Mouse (Mus musculus): ENCODE measurements around the gene Cyp4a14.
"Not testable (repeated sequence)": the region's sequence is repeated elsewhere in the genome, so short reads cannot be mapped to it uniquely, and the experiment has no call there.

Cyp4a14 gene

DNA sequence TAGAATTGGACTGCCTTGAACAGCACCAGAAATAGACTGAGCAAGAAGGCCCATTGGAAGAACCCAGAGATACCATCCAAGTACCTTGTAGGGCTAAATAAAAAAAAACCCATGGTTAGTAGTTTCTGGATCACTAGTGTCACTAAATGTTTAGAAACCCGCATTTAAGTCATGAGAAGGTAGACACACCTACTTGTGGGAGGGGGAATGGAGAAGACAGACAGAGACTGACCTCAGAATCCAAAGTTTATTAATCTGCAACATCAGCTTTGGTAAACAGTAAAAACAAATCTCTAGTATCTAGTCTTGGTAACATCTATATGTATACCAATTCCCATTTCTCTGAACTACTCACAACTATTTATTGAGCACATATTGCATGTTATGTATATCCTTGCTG is at the start of gene Cyp4a14:
Cyp4a14 (minus strand) TSS at position 142 of the 400 bp plus-strand sequence.
- DNase-seq = no peak

GRCm38 (mm10) chr4:115545101-115545500 is 49.2 kb upstream of the Cyp4a14 start:
- DNase-seq = no peak

DNA sequence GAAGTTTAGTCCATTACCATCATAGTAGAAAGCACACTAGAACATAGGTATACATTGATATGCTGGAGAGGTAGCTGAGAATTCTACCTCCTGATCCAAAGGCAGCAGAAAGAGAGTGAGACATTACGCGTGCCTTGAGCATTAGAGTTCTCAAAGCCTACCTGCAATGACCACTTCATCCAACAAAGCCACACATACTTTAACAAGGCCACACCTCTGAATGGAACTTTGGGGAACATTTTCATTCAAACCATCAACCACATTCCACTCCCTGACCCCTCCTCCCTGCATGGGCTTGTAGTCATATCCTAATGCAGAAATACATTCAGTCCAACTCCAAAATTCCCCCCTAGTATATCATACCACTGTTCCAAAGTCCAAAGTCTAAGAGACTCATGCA is 25.8 kb upstream of the Cyp4a14 start:
- DNase-seq = no peak

GRCm38 (mm10) chr4:115519444-115519843 is 23.5 kb upstream of the Cyp4a14 start:
- DNase-seq = no peak

DNA sequence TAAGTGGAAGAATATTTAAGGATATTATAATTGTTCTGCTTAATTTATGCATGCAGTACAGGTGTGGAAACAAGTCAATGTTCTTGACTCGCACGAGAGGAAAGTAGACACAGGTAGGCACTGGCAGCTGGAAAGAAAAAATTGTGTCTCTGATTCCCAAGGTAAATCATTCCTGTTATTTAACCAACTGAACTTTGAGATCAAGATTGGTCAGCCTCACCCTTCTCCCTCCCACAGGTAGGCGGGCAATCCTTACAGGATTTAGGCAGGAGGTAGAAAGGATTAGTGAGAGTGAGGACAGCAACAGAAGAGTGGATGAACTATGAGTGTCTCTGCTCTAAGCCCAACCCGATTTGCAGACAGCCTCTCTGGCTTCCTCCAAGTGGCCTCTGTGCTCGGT is 22.1 kb upstream of the Cyp4a14 start, which contains the start of gene Cyp4a10:
Cyp4a10 (plus strand) TSS at position 265 of the 400 bp plus-strand sequence.
- not testable (repeated sequence) for DNase-seq

DNA sequence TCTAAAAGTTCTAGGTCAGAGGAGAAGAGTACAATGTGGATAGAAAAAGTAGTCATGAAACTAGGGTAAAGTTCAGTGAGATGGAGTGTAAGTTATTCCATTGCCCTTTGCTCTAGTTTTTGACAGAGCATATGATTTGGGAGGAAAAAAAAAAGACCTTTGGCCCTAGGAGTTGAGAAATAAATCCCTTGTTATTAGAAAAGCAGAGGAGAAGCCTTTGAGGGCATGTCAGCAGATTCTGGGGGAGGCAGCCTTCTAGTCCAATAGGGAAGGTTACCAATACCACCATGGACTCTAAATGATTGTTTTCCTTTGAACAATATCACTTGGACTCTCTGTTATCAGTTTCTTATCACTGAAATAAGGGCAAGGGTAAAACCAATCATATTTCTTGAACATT is 18.0 kb upstream of the Cyp4a14 start:
- not testable (repeated sequence) for DNase-seq

- no peak for DNase-seq
These were observed 1.5 kb upstream of the Cyp4a14 start for GRCm38 (mm10) chr4:115497466-115497865.

DNA sequence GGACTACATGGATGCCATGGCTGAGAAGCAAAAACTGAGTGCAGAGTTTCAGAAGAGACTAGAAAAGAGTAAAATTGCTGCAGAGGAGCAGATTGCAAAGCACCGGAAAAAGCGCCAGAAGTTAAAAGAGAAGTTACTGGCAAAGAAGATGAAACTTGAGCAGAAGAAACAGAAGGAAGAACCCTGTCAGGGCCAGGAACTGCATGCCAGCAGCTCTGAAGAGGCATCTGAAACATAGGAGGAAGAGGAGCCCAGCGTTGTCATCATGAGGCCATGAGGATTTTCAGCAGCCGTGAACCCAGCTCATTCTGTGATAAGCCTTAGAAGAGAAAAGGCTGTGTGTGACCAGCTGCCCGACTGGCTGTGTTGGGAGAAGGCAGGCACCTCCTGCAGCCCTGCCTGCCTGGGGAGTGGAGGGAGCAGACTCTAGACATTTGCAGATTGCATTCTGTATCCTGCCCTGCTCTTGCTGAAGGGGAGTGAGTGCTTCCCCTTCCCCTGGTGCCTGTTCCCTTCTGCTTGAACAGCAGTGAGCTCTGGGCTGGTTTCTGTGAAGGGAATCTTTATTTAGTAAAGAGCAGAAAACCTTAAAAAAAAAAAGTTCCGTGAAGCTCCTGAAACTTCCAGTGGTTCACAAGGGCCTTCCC is 14.8 kb downstream of the Cyp4a14 start:
- DNase-seq = no peak

DNA sequence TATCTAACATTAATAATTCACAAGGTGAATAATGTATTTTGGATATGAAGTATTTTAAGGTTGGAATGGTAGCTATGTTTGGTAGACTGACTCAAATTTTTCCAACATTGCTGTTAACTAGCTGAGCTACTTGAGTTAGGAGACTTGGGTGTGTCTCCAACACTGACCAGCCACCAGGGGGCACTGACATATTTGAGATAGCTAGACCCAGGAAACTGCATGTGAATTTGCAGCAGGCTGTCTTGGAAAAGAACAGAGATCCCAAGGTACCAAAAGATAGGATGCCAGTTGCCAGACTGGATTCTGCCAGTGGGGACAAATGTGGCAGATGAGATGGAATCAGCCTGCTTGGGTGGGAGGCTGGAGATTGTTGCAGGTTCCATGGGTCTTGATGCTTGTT is 19.9 kb downstream of the Cyp4a14 start:
- DNase-seq = not testable (repeated sequence)

DNA sequence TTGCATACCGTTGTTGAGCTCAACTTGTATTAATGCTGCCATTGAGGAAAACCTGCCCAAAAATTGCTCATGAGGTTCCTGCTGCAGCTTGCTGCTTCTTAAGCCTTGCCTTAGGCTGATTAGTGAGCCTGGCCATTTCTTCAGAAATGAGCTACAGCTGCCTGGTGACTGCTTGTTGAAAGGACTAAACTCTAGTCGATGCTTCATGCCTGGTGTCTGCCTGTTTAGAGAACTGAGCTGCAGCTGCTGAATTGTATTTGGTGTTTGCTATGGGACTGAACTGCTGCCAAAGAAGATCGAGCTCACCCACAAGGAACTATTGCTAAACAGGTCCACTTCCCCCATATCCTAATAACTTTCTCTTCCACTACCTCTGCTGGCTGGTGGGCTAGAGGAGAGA is 22.4 kb downstream of the Cyp4a14 start:
- not testable (repeated sequence) for DNase-seq

- no peak for DNase-seq
These were observed 43.6 kb downstream of the Cyp4a14 start, which contains the start of gene Cyp4a30b for GRCm38 (mm10) chr4:115452304-115452703. Gene Cyp4a30b, plus strand, starts transcription at chr4:115452604.

GRCm38 (mm10) chr4:115450577-115451137 is 45.3 kb downstream of the Cyp4a14 start:
- no peak for DNase-seq
